Mouse (Mus musculus): Measurements from ENCODE around the gene Selenoo.

GRCm38 (mm10) chr15:89064891-89065290 is 24.0 kb upstream of the Selenoo start:
- TF ChIP-seq POLR2A (IDR thresholded peaks at IDR 0.05; ENCODE audit: low read depth, low read length) (no peak), CTCF (IDR thresholded peaks at IDR 0.05; ENCODE audit: extremely low read depth, insufficient read length, insufficient replicate concordance, low read depth, low read length) (no peak)

All from small intestine, adult 2 months (tissue).